Mouse (Mus musculus): ENCODE results near the gene Mark1.

- no peak for TF ChIP-seq POLR2A (IDR thresholded peaks at IDR 0.05; ENCODE audit: low read depth, low read length)
- no peak for TF ChIP-seq CTCF (IDR thresholded peaks at IDR 0.05; ENCODE audit: borderline replicate concordance, insufficient read depth, low read length)
Measured at GRCm38 (mm10) chr1:184931097-184931496, 68.3 kb downstream of the Mark1 start.

All from embryonic fibroblast, embryonic 13.5 days (primary cell).